Mouse (Mus musculus) thymus, postnatal 14 days (tissue): ENCODE results near the gene Hlcs.

Source experiments
- DNase-seq: peaks from one replicate; pipeline ENCODE4 v3.0.0; 2021

The Hlcs gene

DNA sequence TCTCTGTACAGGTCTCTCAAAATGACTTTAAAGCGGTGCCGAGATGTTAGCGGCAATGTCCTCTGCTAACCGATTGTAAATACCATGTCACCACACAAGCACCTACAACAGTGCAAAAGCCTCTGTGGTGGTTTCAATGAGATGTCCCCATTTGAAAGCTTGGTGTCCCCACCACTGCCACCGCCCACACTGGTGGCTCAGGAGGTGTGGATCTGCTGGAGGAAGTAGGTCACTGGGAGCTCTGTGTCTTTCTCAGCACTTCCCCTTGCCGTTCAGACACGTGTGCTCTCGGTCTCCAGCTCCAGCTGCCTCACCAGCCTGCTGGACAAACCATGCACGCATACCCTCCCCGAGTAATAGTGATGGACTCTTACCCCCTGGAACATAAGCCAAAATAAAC is 72.2 kb downstream of the Hlcs start:
- DNase-seq = peak; percentile 65

DNA sequence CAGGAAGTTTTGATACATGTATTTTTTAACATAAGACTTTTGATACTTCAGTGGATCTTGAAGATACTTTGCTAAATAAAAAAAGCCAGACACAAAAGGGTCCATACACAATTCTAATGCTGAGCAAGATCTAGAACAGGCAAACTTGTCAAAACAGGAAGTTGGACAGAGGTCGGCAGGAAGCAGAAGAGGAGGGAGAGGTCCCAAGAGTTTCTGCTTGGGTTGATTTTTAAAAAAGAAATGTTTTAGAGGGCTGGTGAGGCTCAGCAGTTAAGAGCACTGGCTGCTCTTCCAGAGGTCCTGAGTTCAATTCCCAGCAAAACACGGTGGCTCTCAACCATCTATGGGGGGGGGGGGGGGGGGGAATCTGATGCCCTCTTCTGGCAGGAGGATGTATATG is 73.2 kb downstream of the Hlcs start:
- no peak for DNase-seq

GRCm38 (mm10) chr16:94239567-94239966 is 73.8 kb downstream of the Hlcs start:
- peak; percentile 49 for DNase-seq

GRCm38 (mm10) chr16:94239146-94239545 is 74.2 kb downstream of the Hlcs start:
- no peak for DNase-seq

DNA sequence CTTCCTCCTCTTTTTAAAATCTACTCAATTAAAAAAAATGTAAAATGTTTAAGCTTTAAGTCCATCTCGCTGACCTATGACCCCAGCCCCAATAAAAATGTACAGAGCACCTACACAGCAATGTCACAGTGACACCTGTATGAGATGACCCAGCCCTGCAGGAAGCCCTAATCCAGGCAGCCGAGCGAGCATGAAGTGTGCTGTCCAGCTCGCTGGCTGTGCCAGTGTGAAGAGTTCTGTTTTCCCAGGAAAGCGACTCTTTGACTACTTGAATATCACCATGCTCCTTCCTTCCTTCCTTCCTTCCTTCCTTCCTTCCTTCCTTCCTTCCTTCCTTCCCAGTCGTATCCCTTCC is 76.3 kb downstream of the Hlcs start:
- DNase-seq = no peak

DNA sequence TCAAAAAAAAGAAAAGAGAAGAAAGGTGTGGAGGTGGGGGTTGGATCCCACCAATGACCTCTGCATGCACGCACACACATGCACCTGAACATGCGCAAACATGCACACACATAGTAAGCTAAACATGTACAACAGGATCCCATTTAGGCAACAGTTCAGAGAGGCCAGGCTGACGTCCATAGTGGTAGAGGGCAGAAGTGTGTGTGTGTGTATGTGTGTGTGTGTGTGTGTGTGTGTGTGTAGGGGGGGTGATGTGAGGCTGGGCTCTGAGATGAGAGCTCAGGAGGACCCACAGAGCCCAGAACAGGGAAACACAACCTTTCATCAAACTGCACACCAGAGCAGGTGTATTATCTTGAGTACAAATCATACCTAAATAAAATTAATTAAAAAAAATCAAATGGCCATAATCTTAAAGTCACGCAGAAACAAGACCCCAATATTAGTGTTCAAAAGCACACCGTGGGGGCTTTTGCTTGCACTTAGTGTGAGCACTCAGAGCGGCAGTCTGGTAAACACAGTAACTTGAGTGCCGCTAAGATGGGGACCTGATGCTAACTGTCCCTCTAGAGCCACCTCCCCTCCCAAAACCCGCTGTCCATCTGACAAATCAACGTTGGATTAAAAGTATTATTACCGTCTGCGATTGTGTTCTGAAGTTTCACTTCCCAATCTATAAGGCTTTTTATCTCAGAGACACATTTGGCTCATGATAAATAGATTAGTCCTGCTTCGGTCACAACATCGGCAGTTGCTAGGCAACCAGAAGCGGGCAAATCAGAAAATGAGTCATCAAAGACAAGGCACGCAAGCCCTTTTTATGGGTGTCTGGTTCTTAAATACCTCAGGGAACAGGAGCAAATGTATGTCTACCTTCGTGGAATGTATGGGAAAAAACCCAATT is 76.9 kb downstream of the Hlcs start:
- DNase-seq = no peak

DNA sequence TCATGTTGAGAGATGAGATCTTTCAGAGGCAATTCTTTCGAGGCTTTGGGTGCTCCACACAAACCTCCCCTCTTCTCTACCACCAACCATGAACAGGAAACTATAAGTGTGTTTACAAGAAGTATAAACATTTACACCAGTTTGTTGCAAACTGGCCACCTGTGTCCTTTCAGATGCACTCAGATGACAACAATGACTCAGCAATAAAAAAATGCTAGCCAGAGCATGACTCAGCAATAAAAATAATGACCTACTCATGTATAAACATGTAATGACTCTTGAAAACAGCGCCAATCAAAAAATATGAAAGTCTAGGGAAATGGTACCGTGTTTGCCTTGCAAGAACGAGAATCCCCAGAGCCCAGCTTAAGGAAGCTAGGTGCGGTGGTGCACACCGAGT is 77.7 kb downstream of the Hlcs start:
- DNase-seq = no peak

DNA sequence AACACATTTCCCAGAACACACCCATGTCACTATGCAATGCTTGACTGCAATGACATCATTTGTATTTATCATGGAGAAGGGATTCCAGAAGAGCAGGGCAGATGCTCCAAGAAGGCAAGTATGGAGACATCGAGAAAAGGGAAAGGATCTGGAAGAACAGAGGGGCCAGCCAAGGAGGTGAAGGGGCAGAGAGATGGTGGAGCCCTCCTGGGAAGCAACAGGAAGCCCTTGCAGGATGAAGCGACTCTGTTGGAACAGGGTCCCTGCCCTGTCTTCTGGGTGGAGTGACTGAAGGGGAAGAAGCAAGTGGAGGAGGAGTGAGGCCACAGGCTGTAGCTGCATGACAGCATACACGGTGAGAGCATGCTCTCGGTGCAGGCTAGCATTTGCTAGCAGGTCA is 79.2 kb downstream of the Hlcs start:
- DNase-seq = no peak

DNA sequence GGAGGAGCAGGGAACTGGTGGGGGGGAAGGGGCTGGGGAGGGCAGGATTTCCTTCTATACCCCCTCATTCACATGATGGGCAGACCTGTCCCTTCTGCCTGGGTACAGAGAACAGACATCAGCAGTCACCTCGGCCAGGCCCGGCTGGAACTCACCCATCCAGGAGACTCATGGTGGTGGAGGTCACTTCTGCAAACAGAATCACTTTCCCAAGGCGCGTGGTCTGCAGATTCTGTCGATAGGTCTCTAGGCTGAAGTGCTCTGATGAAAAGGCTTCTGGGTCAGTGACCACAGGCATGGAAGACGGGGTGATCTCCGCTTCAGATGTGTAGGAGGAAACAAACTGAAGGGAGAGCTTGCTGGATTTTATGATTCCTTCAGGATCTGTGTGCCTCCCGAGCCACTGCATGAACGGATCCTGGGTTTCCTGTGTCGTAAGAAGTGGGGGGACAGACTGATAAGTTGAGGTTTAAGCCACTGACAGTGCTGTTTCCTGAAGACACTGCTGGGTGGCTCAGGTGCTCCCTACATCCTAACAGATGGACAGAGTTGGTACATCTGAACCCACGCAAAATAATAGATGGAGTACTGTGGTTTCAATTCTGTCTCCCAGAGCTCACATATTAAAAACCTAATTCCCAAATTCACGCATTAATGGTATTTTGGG is 82.3 kb downstream of the Hlcs start:
- DNase-seq = no peak

DNA sequence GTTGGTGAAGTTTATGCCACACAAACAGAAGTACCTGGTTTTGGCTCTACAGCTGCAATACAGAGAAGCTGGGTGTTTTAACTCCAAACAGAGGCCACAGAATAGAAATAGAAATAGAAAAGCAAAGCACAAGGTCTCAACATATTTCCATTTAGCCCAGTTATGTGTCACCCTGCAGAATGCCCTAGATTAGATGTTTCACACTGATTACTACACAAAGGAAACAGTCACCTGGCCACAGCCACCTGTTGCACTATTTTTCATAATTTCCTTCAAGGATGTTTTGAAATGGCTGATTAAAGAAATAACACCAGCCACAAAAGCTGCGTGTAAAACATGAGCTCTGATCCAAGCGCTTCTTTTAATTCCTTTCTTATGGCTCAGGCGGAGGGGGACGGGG is 82.9 kb downstream of the Hlcs start:
- DNase-seq = no peak

GRCm38 (mm10) chr16:94229890-94230289 is 83.5 kb downstream of the Hlcs start:
- DNase-seq = no peak

GRCm38 (mm10) chr16:94228858-94229555 is 84.4 kb downstream of the Hlcs start:
- DNase-seq = no peak

DNA sequence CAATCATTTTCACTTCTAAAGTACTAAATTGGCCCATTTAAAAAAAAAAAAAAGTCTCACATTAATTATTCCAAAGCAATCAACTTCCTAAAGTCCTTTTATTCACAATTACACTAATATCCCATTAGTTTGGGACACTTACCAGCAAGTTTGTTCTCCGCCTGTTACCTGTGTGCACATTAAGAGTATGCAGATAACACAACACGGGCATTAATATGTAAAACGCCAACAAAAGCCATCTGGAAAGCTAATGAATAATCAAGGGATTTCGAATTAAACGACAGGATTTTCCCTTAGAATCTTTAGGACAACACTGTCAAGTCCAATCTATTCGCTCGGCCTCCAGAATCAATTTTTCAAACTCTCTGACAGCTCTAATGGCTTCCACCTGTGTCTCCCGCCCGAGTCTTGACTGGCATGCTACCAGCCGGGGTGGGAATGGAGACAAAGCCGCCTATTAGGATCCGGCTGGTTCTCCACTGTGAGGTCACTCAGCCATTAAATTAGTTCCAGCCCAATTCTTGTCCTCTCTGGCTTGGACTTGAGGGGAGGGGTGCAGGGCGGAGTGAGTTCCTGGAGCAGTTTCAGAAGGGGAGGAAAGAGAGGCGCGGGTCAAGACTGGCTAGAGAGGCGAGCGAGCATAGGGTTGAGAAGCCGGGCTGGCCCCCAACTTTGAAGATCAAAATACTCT is 85.9 kb downstream of the Hlcs start:
- no peak for DNase-seq

GRCm38 (mm10) chr16:94223363-94223720 is 90.0 kb downstream of the Hlcs start:
- DNase-seq = no peak

DNA sequence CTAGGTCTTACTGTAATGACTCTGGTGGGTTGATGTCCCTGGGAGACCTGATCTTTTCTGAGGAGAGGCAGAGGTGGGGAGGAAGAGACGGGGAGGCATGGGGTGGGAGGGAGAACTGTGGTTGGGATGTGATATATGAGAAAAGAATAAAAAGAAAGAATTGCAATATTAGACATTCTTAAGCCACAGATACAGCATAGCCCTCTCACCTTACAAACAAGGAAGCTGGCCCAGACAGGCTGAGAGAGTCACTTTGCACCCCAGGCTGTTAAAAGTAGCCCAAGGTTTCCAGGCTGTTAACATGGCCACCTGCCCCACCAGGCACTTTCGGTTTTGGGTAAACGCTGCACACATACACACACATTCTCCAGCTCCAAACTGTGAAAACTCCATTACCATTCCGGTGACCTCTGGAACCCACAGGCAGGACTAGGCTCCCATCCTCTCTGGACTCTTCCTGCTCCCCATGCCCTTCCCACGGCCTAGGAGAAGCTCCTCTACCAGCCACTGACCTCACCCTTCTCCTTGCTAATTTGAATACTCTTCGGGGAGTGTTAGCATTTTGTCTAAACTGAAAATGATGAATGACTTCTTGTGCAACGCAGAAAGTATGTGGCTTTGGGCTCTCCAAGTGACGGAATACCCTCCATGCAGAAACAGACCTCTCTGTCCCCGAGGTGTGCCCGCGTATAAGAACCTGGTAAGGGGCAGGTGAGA is 90.6 kb downstream of the Hlcs start:
- DNase-seq = no peak

GRCm38 (mm10) chr16:94210689-94211357 is 102.5 kb downstream of the Hlcs start:
- DNase-seq = no peak

DNA sequence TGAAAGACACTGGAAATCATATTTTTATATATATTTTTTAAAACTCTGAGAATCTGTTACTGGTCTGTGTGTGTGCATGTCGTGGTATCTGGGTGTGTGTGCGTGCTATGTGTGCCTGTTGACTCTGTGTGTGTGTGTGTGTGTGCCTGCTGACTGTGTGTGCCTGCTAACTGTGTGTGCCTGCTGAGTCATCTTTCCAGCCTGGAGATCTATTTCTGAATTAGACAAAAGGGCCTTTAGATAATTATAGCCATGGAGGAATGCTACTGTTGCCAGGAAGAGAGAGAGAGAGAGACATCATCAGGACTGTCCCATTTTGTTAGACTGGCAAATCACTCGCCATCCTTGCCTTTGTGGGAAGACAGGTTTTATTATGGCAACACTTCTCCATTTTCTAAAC is 103.7 kb downstream of the Hlcs start:
- no peak for DNase-seq

DNA sequence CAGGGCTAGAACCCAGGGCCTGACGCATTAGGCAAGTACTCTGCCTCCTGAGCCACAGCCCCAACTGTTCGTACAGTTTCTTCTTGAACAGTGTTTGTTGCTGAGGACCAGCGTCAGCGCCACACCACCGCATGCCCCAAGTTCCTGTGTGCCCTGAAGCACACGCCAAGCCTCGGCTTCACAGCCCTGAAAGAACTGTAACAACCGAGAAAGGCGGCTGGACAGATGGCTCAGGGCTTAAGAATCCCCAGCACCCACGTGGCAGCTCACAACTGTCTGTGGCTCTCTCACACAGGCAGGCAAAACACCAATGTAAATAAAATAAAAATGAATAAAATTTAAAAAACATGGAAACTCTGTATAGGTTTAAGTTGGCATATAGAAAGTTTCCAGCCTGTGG is 104.5 kb downstream of the Hlcs start:
- DNase-seq = no peak

GRCm38 (mm10) chr16:94208152-94208551 is 105.2 kb downstream of the Hlcs start:
- DNase-seq = no peak

GRCm38 (mm10) chr16:94205528-94206484 is 107.6 kb downstream of the Hlcs start:
- no peak for DNase-seq

DNA sequence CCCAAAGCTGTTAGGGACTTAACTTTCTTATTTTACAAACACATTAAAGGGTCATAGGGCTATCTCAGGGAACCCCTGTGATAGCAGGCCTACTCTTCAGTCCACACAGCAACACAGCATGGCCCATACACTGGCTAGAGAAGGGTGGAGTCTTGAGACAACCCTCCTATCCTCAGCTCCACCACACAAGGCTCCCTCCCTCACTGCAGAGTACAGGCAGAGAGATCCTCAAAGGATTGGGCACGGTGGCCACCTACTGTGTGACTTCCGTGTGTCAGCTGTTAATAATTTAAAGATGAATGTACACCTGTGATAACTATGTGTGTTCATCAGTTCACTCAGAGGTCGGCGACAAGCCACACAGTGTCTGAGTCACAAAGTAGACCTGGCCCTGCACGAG is 112.0 kb downstream of the Hlcs start:
- DNase-seq = no peak
